Mouse (Mus musculus) ES-Bruce4 (cell line): Measurements from ENCODE around the gene Cap2. TPM values are rescaled to one million over a fixed set of nuclear protein-coding genes. Genes with fewer than 3 reads are reported as not detected.

Experiments
- H3K27ac ChIP-seq: 2 replicates; pipeline ENCODE4 v1.5.1; 2012; ENCODE audit warnings: low read length, inconsistent platforms; ENCODE audit not compliant: insufficient read depth
- H3K27me3 ChIP-seq: 2 replicates; pipeline ENCODE4 v1.6.1; 2012; ENCODE audit warnings: mild to moderate bottlenecking, low read length, inconsistent platforms; ENCODE audit not compliant: control insufficient read depth, poor library complexity, insufficient read depth, severe bottlenecking
- H3K36me3 ChIP-seq: 2 replicates; pipeline ENCODE4 v1.6.1; 2012; ENCODE audit warnings: inconsistent platforms, mild to moderate bottlenecking, low read length, moderate library complexity; ENCODE audit not compliant: control insufficient read depth, poor library complexity, insufficient read depth, severe bottlenecking
- H3K4me1 ChIP-seq: one replicate; pipeline ENCODE4 v1.8.1; 2011; ENCODE audit warnings: low read length; ENCODE audit not compliant: control insufficient read depth, insufficient read depth
- H3K4me3 ChIP-seq: 2 replicates; pipeline ENCODE4 v1.5.1; 2011; ENCODE audit warnings: low read depth, mild to moderate bottlenecking, low read length
- H3K9ac ChIP-seq: 2 replicates; pipeline ENCODE4 v1.6.1; 2012; ENCODE audit warnings: low read depth, mild to moderate bottlenecking, inconsistent platforms; ENCODE audit not compliant: poor library complexity, severe bottlenecking
- H3K9me3 ChIP-seq: replicated peaks from 2 replicates; pipeline ENCODE4 v1.6.1; 2012; ENCODE audit warnings: mild to moderate bottlenecking, low read length, inconsistent platforms; ENCODE audit not compliant: control insufficient read depth, poor library complexity, insufficient read depth, severe bottlenecking
- CTCF ChIP-seq: IDR thresholded peaks from one replicate; pipeline ENCODE4 v1.8.1; 2011; ENCODE audit warnings: low read depth, low read length
- EP300 ChIP-seq: IDR thresholded peaks from 2 replicates; pipeline ENCODE4 v1.6.1; 2011; ENCODE audit warnings: low read depth, low read length; ENCODE audit not compliant: insufficient read depth
- POLR2A ChIP-seq: IDR thresholded peaks from one replicate; pipeline ENCODE4 v1.8.1; 2011; ENCODE audit warnings: low read length; ENCODE audit not compliant: insufficient read depth
- polyA plus RNA-seq: library from polyadenylated mRNA; stranded (reverse); fragments of >200 nt; gene quantifications from 2 replicates; pipeline ENCODE4 v1.2.4, GENCODE M21; 2011; ENCODE audit warnings: low read depth; ENCODE audit not compliant: missing spikeins, insufficient read depth, insufficient read length

Gene Cap2
- polyA plus RNA-seq, 1 experiment, result 0.81 TPM

DNA sequence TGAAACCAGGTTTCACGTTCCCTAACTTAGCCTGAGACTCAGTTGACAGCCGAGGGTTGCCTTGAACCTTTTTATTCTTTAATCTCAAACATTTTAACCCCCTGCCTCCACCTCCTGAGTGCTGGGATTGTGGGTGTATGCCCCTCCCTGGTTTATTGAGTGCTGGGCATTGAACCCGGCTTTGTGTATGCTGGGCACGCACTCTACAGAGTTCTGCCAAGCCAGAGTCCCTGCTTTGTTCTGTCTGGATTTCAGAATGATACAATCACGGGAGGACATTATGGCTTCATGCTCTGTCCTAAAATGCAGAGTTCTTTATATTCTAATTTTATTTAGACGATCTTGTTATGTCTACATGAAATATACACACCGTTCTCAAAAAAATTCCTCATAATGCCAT lies 41.1 kb downstream of the Cap2 start:
- no peak overlapping the region for H3K27ac ChIP-seq
- no peaks in the 10 kb centered on the region for H3K4me1 ChIP-seq
- H3K9ac ChIP-seq, result no peak overlapping the region
- no peaks in the 10 kb centered on the region for H3K36me3 ChIP-seq
- TF ChIP-seq EP300 (no peak), POLR2A (no peak), CTCF (no peak)
- H3K4me3 ChIP-seq, result no peak overlapping the region
- no peaks in the 10 kb centered on the region for H3K27me3 ChIP-seq
- no peaks in the 10 kb centered on the region for H3K9me3 ChIP-seq

DNA sequence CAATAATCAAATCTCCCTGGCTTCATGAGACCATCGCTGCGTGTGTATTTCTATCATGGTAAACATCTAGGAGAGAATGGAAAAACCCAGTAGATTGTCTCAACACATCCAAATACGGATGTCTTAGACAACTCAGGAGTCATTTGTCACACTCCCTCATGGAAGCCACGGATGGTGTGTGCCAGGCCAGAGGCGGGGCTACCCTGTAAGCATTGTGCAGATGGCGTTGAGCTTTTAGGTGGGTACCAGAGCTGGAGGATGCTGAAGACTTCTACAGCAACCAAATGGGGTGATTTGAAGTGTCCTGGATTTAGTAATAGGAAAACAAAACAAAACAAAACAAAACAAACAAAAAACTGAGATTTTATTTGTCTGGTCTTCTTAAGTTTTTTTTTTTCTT lies 43.0 kb downstream of the Cap2 start:
- Histone ChIP-seq H3K36me3 (no peaks in the 10 kb centered on the region), H3K4me1 (no peaks in the 10 kb centered on the region), H3K9me3 (no peaks in the 10 kb centered on the region), H3K27me3 (no peaks in the 10 kb centered on the region), H3K4me3 (no peak overlapping the region), H3K27ac (no peak overlapping the region), H3K9ac (no peak overlapping the region)
- TF ChIP-seq EP300 (no peak), CTCF (no peak), POLR2A (no peak)

GRCm38 (mm10) chr13:46545081-46545480 lies 43.4 kb downstream of the Cap2 start:
- no peak for TF ChIP-seq EP300
- no peak for TF ChIP-seq POLR2A
- TF ChIP-seq CTCF, result no peak
- Histone ChIP-seq H3K27ac (no peak overlapping the region), H3K27me3 (no peaks in the 10 kb centered on the region), H3K4me3 (no peak overlapping the region), H3K36me3 (no peaks in the 10 kb centered on the region), H3K9ac (no peak overlapping the region), H3K9me3 (no peaks in the 10 kb centered on the region), H3K4me1 (no peaks in the 10 kb centered on the region)

DNA sequence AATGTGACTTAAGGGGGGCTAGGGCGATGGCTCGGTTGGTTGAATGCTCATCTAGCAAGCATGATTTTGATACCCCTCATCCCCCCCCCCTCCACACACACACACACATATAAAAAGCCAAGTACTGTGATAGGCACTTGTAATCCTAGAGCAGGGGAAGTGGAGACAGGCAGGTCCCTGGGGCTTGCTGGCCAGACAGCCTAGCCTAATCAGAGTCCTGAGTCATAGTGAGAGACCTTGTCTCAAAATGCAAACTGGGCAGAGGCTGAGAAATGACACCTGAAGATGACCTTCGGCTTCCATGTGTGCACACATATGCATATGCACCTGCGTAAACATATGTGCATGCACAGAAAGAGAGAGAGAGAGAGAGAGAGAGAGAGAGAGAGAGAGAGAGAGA lies 45.2 kb downstream of the Cap2 start:
- no peak for TF ChIP-seq EP300
- no peak for TF ChIP-seq POLR2A
- TF ChIP-seq CTCF, result no peak
- Histone ChIP-seq H3K9me3 (no peaks in the 10 kb centered on the region), H3K27me3 (no peaks in the 10 kb centered on the region), H3K36me3 (no peaks in the 10 kb centered on the region), H3K4me1 (no peaks in the 10 kb centered on the region), H3K27ac (no peak overlapping the region), H3K9ac (no peak overlapping the region), H3K4me3 (no peak overlapping the region)

GRCm38 (mm10) chr13:46547253-46547652 lies 45.6 kb downstream of the Cap2 start:
- no peak overlapping the region for H3K4me3 ChIP-seq
- H3K9me3 ChIP-seq, result no peaks in the 10 kb centered on the region
- no peaks in the 10 kb centered on the region for H3K27me3 ChIP-seq
- H3K36me3 ChIP-seq, result no peaks in the 10 kb centered on the region
- H3K27ac ChIP-seq, result no peak overlapping the region
- no peak overlapping the region for H3K9ac ChIP-seq
- no peak for TF ChIP-seq POLR2A
- TF ChIP-seq EP300, result no peak
- TF ChIP-seq CTCF, result no peak
- no peaks in the 10 kb centered on the region for H3K4me1 ChIP-seq

- no peaks in the 10 kb centered on the region for H3K9me3 ChIP-seq
- no peaks in the 10 kb centered on the region for H3K4me1 ChIP-seq
- no peak overlapping the region for H3K9ac ChIP-seq
- TF ChIP-seq POLR2A (no peak), EP300 (no peak), CTCF (no peak)
- no peaks in the 10 kb centered on the region for H3K36me3 ChIP-seq
- H3K27ac ChIP-seq, result no peak overlapping the region
- H3K4me3 ChIP-seq, result no peak overlapping the region
- no peaks in the 10 kb centered on the region for H3K27me3 ChIP-seq
Measured at GRCm38 (mm10) chr13:46548132-46548531, 46.5 kb downstream of the Cap2 start.
